Mouse (Mus musculus): ENCODE results near the gene Gatd1.

Gene Gatd1

GRCm38 (mm10) chr7:141392552-141393222 is 21.2 kb downstream of the Gatd1 start:
- CTCF ChIA-PET = interaction anchor here (0.6 to 1.0 kb wide), 4 partner anchors 9 to 26 kb away, joined by 3 to 17 read pairs (median 4); no protein-coding TSS in a partner anchor

GRCm38 (mm10) chr7:141391625-141392551 is 22.0 kb downstream of the Gatd1 start, which contains the start of gene Taldo1:
Gene Taldo1 (plus strand): TSS chr7:141392199.
- CTCF ChIA-PET = interaction anchor here (0.6 to 1.0 kb wide), 2 partner anchors 17 to 25 kb away, joined by 3 to 17 read pairs; no protein-coding TSS in a partner anchor

GRCm38 (mm10) chr7:141390326-141391259 is 23.3 kb downstream of the Gatd1 start:
- CTCF ChIA-PET = interaction anchor here (0.8 kb wide), 1 partner anchor 320 kb away, joined by 7 read pairs; no protein-coding TSS in a partner anchor

GRCm38 (mm10) chr7:141388487-141389109 is 25.3 kb downstream of the Gatd1 start:
- CTCF ChIA-PET = interaction anchor here (0.5 kb wide), 1 partner anchor 245 kb away, joined by 3 read pairs; no protein-coding TSS in a partner anchor

- CTCF ChIA-PET = interaction anchor here (0.6 kb wide), 1 partner anchor 55 kb away, joined by 5 read pairs; no protein-coding TSS in a partner anchor
These were observed 26.0 kb downstream of the Gatd1 start for GRCm38 (mm10) chr7:141387807-141388486.

- CTCF ChIA-PET = no interaction called here
These were observed 32.7 kb downstream of the Gatd1 start for GRCm38 (mm10) chr7:141381068-141381835.

GRCm38 (mm10) chr7:141379584-141379983 is 34.4 kb downstream of the Gatd1 start:
- CTCF ChIA-PET = no interaction called here

- CTCF ChIA-PET = interaction anchor here (0.6 kb wide), 1 partner anchor 11 kb away, joined by 3 read pairs; no protein-coding TSS in a partner anchor
These were observed 39.5 kb downstream of the Gatd1 start for GRCm38 (mm10) chr7:141374399-141374798.

- CTCF ChIA-PET = no interaction called here
These were observed 40.3 kb downstream of the Gatd1 start for GRCm38 (mm10) chr7:141373611-141374010.

- CTCF ChIA-PET = interaction anchor here (0.6 kb wide), 2 partner anchors 40 to 362 kb away, joined by 5 to 9 read pairs; no protein-coding TSS in a partner anchor
These were observed 41.9 kb downstream of the Gatd1 start for GRCm38 (mm10) chr7:141371942-141372595.

GRCm38 (mm10) chr7:141369918-141370317 is 44.0 kb downstream of the Gatd1 start:
- CTCF ChIA-PET = no interaction called here

GRCm38 (mm10) chr7:141367358-141367757 is 46.6 kb downstream of the Gatd1 start:
- CTCF ChIA-PET = interaction anchor here (0.9 kb wide), 1 partner anchor 9 kb away, joined by 3 read pairs; no protein-coding TSS in a partner anchor

- CTCF ChIA-PET = interaction anchor here (0.6 kb wide), 1 partner anchor 155 kb away, joined by 4 read pairs; no protein-coding TSS in a partner anchor
These were observed 48.9 kb downstream of the Gatd1 start for GRCm38 (mm10) chr7:141365049-141365445.

GRCm38 (mm10) chr7:141364349-141365048 is 49.4 kb downstream of the Gatd1 start:
- CTCF ChIA-PET = no interaction called here

GRCm38 (mm10) chr7:141363752-141364125 is 50.2 kb downstream of the Gatd1 start:
- CTCF ChIA-PET = interaction anchor here (0.5 kb wide), 1 partner anchor 11 kb away, joined by 3 read pairs; no protein-coding TSS in a partner anchor

GRCm38 (mm10) chr7:141363106-141363751 is 50.7 kb downstream of the Gatd1 start:
- CTCF ChIA-PET = interaction anchor here (0.5 to 0.6 kb wide), 2 partner anchors 12 to 18 kb away, joined by 3 to 7 read pairs; no protein-coding TSS in a partner anchor

- CTCF ChIA-PET = interaction anchor here (0.5 to 1.1 kb wide), 4 partner anchors 14 to 313 kb away, joined by 3 to 4 read pairs (median 3); partner anchors contain the start of gene Phrf1
These were observed 52.4 kb downstream of the Gatd1 start for GRCm38 (mm10) chr7:141361510-141361909.
